Mouse (Mus musculus) large intestine, adult 2 months (tissue): ENCODE data around the gene Shank2. TPM values are rescaled to one million over a fixed set of nuclear protein-coding genes. Genes with fewer than 3 reads are reported as not detected.

Source experiments
- DNase-seq: peaks from one replicate; pipeline ENCODE4 v3.0.0-alpha.2; 2012; ENCODE audit warnings: low read depth, low spot score
- WGBS: fragments of 180-500 bp; shearing (Covaris S2); methylation state at CpG from one replicate; pipeline ENCODE4 v1.1.7; 2018; 5-methylcytosine and 5-hydroxymethylcytosine counted together
- polyA plus RNA-seq: library from polyadenylated mRNA; depleted of rRNA; stranded (reverse); fragments of >200 nt; gene quantifications from 2 replicates; pipeline ENCODE4 v1.2.3, GENCODE M21; 2012; rRNA removed

The Shank2 gene
- 2.3 and 3.8 TPM in 2 replicates for polyA plus RNA-seq

DNA sequence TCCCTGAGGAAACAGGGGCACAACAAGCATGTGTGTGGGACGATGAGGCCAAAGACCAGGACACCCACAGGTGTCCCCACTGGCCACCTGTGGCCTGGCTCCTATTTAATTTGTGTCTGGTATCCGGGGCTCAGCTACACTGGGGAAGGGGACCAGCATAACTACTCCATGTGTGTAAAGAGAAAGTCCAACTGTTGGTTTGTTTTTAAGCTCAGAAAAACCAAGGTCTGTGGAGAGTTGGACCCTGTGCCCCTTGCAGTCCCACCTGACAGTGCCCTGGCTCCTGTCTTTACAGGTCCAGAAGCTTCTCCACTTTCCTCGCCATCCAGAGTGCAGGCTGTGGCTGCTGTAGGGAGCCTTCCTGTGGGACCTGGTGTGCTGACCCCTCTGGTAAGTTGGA is at the start of gene Shank2:
Gene Shank2 (plus strand): TSS at position 301 of the 400 bp plus-strand sequence.
- WGBS = 82% methylated on average over 3 of the region's 3 CpGs

DNA sequence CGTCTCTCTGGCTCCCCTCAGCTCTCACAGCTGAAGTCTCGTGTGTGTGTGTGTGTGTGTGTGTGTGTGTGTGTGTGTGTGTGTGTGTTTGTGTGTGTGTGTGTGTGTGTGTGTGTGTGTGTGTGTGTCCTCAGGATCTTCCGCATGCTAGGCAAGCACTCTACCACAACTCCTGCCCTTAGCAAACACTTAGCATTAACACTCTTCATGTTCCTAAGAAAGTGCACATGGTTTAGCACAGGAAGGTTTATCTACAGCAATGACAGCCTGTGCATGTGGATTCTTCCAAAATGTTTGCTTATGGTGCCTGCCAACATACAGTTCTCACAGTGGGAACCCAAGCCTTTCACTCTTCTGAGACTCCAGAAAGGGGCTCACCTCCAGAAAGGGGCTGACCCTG is 49.6 kb upstream of the Shank2 start:
- 63% methylated on average over 3 of the region's 3 CpGs for WGBS
- no peak for DNase-seq

More for the DNA sequence above, at the start of gene Shank2:
- DNase-seq = no peak

DNA sequence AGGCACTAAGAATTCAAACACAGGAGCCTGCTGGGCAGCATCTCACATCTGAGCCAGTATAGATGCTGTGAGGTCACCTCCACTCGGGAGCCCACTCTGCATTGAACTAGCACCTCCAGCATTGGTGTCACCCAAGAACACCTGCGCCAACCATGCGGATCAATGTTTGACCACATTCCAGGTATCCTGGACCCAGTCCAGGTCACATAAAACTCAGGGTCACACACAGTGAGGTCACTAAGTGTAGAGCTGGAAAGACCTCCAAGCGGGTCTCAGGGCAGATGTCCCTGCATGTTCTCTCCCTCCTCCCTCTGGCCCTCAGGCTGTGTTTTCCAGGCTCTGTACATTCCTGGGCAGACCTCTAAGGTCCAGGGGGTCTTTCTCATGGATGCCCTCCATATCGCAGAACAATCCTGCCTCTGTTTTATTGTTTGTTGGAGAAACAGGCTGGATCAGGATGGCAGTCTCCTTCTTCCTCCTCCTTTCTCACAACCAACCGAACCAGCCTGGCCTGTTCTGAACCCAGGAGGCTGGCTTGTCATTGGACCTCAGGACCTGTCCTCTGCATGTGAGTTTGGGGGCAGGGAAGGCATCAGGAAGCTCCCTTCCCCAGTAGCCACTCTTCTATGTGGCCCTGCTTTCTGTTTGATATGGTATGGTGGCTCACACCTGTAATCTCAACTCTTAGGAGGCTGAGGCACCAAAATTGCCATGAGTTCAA is 45.0 kb upstream of the Shank2 start:
- peak; percentile 88 for DNase-seq
- 35% methylated on average over 6 of the region's 6 CpGs for WGBS

DNA sequence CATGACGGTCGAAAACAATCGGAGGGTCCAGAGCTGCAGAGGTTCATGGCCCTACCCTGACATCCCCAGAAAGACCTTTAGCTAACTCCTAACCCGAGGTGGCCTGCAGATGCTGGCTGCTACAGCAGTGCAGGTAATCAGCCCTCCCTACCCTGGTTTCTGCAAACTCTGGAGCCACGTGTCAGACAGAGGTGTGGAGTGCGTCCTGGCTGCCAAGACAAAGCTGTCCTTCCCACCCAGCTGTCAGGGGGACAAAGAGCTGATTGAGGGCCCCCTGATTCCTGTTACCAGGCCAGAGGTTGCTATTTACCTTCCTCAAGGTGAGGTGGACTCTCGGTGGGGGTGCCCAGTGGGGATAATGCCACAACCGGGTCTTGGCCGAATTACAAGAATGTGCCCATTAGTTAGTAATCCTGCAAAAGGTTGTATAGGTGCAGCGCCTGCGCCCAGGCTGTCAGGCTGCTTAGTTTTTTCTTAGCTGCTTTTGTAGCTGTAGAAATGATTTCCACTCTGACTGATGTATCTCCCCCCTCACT is 43.6 kb upstream of the Shank2 start:
- WGBS = 34% methylated on average over 11 of the region's 11 CpGs
- DNase-seq = no peak

DNA sequence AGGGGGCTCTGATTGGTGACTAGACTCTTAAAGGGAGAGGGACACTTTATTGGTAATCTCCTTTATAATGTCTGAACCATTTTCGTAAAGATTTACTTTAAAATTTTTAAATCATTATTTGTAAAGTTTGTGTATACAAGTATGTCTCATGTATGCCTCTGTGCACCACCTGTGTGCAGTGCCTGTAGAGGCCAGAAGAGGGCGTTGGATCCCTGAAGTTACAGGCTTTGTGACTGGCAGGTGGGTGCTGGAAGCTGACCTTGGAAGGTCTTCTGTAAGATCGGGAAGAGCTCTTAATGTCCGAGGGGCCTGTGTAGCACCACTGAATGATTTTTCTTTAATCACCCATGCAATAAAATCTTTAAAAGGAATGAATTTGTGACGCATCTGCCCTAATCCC is 37.9 kb upstream of the Shank2 start:
- no peak for DNase-seq
- 83% methylated on average over 5 of the region's 5 CpGs for WGBS

DNA sequence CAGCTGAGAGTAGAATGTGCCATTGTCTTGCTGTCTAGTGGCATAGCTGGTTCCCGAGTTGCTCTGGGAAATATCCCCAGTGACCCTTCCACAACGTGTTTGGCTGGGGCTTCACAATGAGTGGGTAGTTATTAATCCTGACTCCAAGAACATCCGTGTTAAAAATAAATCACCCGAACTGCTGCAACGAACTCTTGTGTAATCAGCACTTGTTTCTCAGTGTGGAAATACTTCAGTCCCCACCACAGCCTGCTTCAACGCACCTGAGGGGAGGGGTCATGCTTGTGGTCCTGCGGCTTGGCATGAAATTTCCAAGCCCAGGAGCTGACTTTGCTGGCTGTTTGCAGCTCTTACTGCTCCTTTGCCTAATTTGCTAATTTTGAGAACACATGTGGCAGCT is 35.1 kb upstream of the Shank2 start:
- DNase-seq = no peak

DNA sequence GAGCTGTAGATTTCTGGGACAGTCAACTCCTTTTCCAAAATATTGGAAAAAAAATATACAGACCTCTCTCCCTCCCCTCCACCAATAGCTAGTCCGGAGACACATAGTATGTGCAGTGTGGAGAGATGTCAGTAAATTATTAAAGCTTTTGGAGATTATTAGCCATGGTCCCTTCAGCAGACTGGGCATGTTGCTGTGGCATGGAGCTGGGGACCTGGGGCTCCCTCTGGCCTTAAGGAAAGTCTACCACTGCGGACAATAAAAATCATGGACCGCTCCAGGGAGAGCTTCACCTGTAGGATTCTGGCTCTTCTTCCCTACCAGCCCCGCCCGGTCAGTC is 24.3 kb upstream of the Shank2 start:
- DNase-seq = no peak

More for the DNA sequence above, 35.1 kb upstream of the Shank2 start:
- WGBS = 71% methylated on average over 7 of the region's 7 CpGs

DNA sequence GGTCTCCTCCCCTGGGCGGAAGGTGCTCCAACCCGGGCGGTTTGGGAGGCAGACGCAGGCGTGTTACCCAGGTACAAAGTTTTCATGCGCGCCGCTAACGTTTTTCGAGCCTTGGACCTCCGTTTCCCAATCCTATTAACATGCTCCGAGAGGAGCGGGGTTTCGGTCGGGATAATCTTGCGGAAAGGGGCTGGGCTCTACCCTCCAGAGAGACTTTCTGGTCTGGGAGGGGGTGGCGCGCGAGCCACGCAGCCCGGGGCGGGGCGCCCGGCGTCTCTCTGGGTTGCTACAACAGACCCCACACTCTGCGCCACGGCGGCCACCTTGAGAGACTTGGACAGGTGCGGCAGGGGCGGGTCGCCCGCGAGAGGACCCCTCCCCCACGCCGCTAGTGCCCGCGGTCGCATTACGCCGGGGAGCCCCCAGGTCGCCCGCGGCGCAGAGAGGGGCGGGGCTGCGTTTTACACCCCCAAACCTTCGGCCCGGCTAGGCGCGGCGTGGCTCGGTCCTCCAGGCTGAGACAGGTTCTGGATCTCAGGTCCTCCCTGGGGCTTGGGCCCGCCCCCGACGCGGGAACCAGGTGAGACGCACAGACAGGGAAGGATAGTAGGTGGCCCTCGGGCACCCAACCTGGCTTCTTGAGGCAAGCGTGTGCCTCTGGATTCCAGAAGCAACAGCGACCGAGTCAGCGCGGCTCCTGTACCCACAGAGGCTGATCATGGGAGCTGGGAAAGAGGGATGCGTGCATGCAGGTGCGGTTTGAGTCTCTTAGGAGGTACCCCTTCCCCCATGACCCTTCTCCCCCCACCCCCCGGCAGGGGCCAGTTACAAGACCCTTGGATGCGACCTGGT is 23.7 kb upstream of the Shank2 start:
- no peak for DNase-seq
- under 1% methylated on average over 67 of the region's 67 CpGs for WGBS

More for the DNA sequence above, 24.3 kb upstream of the Shank2 start:
- 9% methylated on average over 5 of the region's 5 CpGs for WGBS

DNA sequence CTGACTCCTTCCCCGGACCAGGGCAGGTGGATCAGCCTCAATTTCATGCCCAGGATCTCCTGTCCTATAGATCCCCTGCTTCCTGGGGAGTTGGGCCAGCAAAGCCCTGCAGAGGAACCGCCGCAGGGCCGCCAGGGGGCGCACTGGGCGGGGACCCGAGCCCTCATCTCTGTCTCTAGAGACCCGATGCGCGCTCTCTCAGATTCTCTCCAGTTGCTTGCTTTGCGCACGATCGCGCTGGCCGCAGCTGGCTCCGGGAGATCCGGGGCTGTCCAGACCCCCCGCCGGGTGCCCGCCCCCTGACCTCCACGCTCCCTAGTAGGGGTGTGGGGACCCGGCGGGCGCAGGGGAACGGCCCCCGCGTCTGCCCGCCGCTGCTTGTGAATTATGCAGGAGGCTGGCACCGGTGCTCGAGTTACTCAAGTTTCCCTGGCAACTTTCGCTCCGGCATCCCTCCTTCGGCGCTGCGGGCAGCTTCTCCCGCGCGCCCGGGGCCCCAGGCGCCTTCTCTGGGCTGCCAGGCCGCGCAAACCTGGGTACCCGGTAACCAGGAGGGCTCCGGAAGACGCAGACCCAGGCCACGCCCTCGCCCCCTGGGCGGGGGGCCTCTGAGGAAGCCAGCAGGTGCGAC is 22.9 kb upstream of the Shank2 start:
- DNase-seq = no peak
- 1% methylated on average over 50 of the region's 50 CpGs for WGBS

DNA sequence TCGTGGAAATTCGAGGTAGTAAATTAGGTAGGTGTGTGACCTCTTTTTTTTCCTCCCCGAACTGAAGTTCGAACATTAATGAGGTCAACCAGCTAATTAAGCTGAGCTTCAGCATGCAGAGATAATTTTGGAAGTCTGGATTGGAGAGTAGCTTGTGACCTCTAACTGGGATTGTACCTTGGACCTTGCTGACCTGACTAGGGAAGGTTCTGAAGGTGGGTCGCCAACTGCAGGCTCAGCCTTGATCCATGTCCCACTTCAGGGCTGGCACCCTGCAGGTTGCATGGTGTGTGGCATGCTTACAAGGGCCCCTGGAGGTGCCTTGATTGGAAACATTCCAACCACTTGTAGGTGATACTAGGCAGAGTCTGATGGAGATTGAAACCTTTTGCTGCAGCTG is 21.7 kb upstream of the Shank2 start:
- DNase-seq = no peak
- WGBS = 21% methylated on average over 5 of the region's 5 CpGs

DNA sequence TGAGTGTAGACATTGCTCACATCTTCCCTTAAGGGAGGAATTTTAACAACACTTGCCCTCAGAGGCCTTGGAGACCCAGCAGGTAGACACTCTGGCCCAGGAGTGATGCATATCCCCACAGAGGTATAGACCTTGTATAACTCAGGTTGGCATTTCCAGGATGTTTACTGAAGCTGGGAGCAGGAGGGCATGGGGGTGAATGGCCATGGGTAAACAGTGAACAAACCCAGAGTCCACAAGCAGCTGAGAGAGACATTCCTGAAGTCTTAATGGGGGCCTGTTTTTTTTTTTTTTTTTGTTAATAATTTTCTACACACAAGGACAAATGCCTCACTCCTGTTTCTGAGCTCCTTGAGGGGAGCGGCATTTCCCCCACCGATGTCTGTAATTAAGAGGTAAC is 15.4 kb upstream of the Shank2 start:
- DNase-seq = no peak
- 55% methylated on average over 2 of the region's 2 CpGs for WGBS

DNA sequence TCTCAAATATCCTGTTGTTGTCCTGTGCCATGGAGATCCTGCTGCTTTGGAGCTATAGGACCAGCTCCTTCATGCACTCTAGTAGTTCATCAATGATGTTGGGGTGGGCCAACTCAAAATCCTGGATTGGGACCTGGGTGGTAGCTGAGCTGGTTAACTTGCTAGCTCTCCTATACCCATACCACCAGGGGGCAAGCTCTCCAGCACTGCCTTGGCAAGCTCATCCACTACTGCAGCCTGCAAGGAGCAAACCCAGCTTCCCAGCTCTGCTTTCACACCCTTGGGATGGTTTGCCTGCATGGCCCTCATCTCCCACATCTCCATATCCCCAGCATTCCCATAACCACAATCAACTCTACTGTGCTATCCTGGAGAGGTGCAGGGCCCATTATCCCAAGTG is 10.6 kb upstream of the Shank2 start:
- DNase-seq = no peak

DNA sequence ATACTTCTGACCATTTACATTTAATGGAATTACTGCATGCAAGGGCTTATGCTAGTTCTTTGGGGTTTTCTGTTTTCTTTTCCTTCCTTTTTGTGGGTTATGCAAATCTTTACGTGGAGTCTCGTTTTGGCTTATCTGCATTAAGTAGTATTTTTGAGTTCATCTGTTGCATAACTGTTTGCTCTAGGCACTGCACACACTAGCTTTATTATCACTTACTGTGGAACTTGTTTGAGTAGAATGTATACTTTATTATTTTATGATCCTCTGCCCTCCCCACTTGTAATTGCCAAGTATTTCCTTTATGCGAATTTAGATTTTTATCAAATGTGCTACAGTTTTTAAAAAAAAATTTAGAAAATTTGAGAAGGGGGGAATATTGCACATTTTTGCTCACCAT is 2.7 kb upstream of the Shank2 start:
- 24% methylated on average over 3 of the region's 3 CpGs for WGBS
- no peak for DNase-seq

DNA sequence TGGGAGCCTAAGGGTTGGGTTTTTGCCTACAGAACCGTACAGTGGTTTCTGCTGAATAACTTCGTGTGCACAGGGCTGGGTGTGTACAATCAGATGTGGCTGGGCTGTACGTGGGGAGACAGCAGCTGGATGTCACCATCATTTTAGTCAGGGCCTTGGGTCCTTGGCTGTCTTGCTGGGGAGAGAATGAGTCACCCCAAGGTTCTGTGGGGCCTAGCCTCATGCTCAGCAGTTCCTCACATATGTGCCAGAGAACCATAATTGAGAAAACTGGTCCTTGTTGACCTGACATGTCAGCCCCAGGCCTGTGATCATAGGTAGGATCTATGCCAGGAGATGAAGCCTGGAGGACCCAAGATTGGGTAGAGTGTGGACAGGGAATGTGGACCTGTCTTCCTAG is 1.7 kb downstream of the Shank2 start:
- no peak for DNase-seq
- WGBS = 87% methylated on average over 3 of the region's 3 CpGs

DNA sequence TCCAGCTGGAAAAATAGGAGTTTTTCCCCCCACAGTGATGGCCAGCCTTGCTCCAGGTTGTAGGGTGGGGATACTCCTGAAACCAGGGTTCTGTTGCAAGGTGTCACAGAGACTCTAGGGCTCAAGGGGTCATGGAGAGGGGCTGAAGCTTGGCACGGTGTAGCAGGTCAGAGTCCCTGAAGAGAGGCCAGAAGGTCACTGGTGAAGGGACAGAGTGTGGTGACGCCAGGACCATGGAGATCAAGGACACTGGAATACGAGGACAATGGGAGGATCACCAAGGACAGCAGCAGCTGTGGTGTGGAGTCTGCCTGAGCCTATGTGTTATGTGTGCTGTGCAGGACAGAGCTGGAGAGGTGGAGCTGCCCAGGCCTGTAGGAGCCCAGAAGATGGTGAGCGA is 6.4 kb downstream of the Shank2 start:
- no peak for DNase-seq
- WGBS = 81% methylated on average over 4 of the region's 4 CpGs

DNA sequence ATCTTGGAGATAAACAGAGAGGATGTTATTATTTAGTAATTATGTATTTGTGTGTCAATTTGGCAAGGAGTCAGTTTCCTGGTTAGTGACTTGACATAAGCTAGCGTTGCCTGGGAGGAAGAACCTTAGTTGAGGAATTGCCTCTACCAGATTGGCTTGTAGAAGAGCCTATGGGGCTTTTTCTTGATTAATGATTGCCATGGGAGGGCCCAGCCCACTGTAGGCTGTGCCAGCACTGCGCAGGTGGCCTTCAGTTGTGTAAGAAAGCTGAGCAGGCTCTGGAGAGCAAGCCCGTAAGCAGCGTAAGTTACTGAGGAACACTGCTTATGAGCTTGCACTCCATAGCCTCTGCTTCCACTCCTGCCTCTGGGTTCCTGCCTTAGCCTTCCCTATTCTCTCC is 7.3 kb downstream of the Shank2 start:
- peak; percentile 76 for DNase-seq
- 21% methylated on average over 4 of the region's 4 CpGs for WGBS

DNA sequence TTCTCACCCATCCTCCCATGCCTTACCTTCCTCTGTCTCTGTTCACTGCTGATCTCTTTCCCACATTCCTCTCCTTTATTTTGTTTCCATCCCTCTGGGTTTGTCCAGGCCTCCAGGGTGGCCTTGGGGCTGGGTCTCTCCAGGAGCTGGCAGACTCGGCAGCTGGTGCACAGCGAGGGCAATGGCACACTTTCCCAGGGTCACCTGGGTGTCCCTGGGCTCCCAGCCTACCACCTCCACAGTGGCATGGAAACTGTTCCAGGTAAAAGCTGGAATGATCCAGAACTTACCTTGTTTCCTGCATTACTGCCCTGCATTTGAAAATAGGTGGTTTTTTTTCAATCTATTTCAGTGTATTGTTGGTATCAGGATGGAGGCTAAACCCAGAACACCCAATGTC is 12.8 kb downstream of the Shank2 start:
- no peak for DNase-seq

DNA sequence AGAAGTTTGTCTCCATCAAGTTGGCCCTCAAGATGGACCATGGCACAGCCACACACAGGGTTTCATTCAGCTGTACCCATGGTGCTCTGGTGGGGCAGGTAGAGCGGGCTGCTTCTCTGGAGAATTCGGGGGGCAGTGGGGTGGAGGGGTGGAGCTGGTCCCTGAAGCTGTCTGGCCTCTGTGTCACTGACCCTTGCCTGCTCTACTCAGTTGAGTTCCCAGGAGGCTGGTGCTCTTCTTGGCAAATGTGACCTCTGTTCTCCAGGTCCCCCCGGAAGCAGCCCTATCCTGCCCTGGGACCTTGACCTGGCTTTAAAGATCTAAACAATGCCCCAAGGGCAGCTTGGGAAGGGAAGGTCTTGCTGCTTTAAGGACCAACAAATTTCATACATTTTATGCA is 20.1 kb downstream of the Shank2 start:
- no peak for DNase-seq
- 73% methylated on average over 3 of the region's 3 CpGs for WGBS

More for the DNA sequence above, 12.8 kb downstream of the Shank2 start:
- WGBS = 77% methylated on average over 2 of the region's 2 CpGs

DNA sequence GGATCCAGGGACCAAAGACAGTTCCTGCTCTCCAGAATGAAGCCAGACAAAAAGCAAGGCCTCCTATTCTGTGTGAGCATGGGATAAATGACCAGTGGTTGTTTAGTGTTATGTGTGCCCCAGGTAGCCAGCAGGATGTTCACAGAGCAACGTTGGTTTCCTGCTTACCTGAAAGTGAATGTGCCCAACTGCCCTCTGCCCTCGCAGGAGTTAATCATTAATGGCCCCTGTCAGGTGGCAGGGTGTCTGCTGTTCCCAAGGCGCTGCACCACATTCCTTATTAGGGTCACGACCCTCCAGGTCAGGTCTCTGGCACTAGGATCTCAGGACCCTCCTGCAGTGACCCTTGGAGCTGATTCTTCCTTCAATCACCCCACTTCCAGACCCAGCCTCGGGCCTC is 21.0 kb downstream of the Shank2 start:
- 12% methylated on average over 5 of the region's 5 CpGs for WGBS
- DNase-seq = peak; percentile 45

DNA sequence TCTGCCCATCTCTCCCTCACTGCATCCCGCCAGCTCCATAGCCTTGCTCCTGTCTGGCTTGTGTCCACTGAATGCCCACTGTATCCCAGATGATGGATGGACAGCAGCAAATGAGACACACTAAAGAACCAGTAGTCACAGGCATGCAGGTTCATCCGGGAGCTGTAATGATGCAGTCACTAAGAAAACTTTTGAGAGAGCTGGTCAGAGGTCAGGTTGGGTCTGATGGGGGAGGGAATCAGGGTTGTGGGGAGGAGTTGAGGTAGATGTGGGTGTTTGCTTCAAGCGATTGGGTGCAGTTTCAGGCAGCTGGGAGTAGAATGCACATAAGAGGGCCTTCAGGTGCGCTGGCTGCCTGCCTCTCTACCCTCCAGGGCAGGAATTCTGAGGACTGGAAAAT is 21.8 kb downstream of the Shank2 start:
- DNase-seq = peak; percentile 36
- WGBS = 31% methylated on average over 4 of the region's 4 CpGs
